13 mouse cellular contexts compared by ENCODE assay signal in genomic region chr14:14080604-14081194, GRCm38 (mm10).
"Had no signal": no experiment of that assay in that cellular context is flagged by ENCODE, and none has a peak within 500 bp of the region (broad histone marks: within the 10 kb centered on the region; RNA-seq: fewer than 3 reads in every experiment).

No protein-coding gene starts in this region.

- ATAC-seq: liver, postnatal 0 days; lung, postnatal 0 days; midbrain, embryonic 13.5 days; midbrain, embryonic 15.5 days had no signal

- DNase-seq: liver, embryonic 13.5 days; liver, postnatal 0 days; lung, adult 2 months; lung, postnatal 14 days; lung, postnatal 4 days; right cerebral cortex, postnatal 25 days; right cerebral cortex, postnatal 4 days; spleen, adult 18-20 months; thymus, adult 2 months; thymus, postnatal 36 days had no signal
